Mouse (Mus musculus) heart, adult 2 months (tissue): ENCODE results near the gene Dnmt3b.

Experiments
- CTCF ChIP-seq: fragments of 200-600 bp; IDR thresholded peaks from 2 replicates; pipeline ENCODE4 v1.8.1; 2022; ENCODE audit warnings: antibody characterized with exemption, mild to moderate bottlenecking, moderate library complexity
- POLR2A ChIP-seq: fragments of 200-500 bp; IDR thresholded peaks from 2 replicates; pipeline ENCODE4 v1.6.1; 2011; ENCODE audit warnings: mild to moderate bottlenecking, low read depth, low read length, control low read depth; ENCODE audit not compliant: insufficient read depth

GRCm38 (mm10) chr2:153724424-153724823, 75.2 kb downstream of the Dnmt3b start:
- TF ChIP-seq CTCF (no peak), POLR2A (no peak)
